Mouse (Mus musculus): ENCODE data around the gene Gss. TPM values are rescaled to one million over a fixed set of nuclear protein-coding genes. Genes with fewer than 3 reads are reported as not detected.

Gene Gss
- polyA plus RNA-seq, 1 experiment = 7.3 TPM

GRCm38 (mm10) chr2:155633121-155633520 is 40.5 kb upstream of the Gss start:
- H3K27ac ChIP-seq (ENCODE audit: control insufficient read depth, insufficient read depth, low read depth, low read length, poor library complexity) = no peak overlapping the region
- H3K4me1 ChIP-seq (ENCODE audit: control insufficient read depth, insufficient read depth, low read length) = no peaks in the 10 kb centered on the region
- WGBS = 93% methylated on average over 19 of the region's 19 CpGs
- no peak overlapping the region for H3K4me3 ChIP-seq (replicated peaks; ENCODE audit: control insufficient read depth, low read depth, low read length)
- TF ChIP-seq CTCF (IDR thresholded peaks at IDR 0.05; ENCODE audit: control insufficient read depth, insufficient read depth, low read length) (no peak), POLR2A (IDR thresholded peaks at IDR 0.05; ENCODE audit: borderline replicate concordance, control insufficient read depth, low read depth, low read length) (no peak)

GRCm38 (mm10) chr2:155632138-155632936 is 39.7 kb upstream of the Gss start:
- 86% methylated on average over 30 of the region's 30 CpGs for WGBS
- TF ChIP-seq POLR2A (IDR thresholded peaks at IDR 0.05; ENCODE audit: borderline replicate concordance, control insufficient read depth, low read depth, low read length) = no peak
- no peak for TF ChIP-seq CTCF (IDR thresholded peaks at IDR 0.05; ENCODE audit: control insufficient read depth, insufficient read depth, low read length)
- Histone ChIP-seq H3K27ac (ENCODE audit: control insufficient read depth, insufficient read depth, low read depth, low read length, poor library complexity) (no peak overlapping the region), H3K4me1 (ENCODE audit: control insufficient read depth, insufficient read depth, low read length) (no peaks in the 10 kb centered on the region), H3K4me3 (replicated peaks; ENCODE audit: control insufficient read depth, low read depth, low read length) (no peak overlapping the region)

GRCm38 (mm10) chr2:155630590-155631416 is 38.2 kb upstream of the Gss start:
- Histone ChIP-seq H3K27ac (ENCODE audit: control insufficient read depth, insufficient read depth, low read depth, low read length, poor library complexity) (no peak overlapping the region; the same call in 1 of the 2 replicates), H3K4me3 (replicated peaks; ENCODE audit: control insufficient read depth, low read depth, low read length) (no peak overlapping the region), H3K4me1 (ENCODE audit: control insufficient read depth, insufficient read depth, low read length) (no peaks in the 10 kb centered on the region)
- TF ChIP-seq POLR2A (IDR thresholded peaks at IDR 0.05; ENCODE audit: borderline replicate concordance, control insufficient read depth, low read depth, low read length) = no peak
- no peak for TF ChIP-seq CTCF (IDR thresholded peaks at IDR 0.05; ENCODE audit: control insufficient read depth, insufficient read depth, low read length)
- 38% methylated on average over 43 of the region's 43 CpGs for WGBS

GRCm38 (mm10) chr2:155630153-155630552 is 37.5 kb upstream of the Gss start:
- H3K4me1 ChIP-seq (ENCODE audit: control insufficient read depth, insufficient read depth, low read length) = no peaks in the 10 kb centered on the region
- no peak for TF ChIP-seq POLR2A (IDR thresholded peaks at IDR 0.05; ENCODE audit: borderline replicate concordance, control insufficient read depth, low read depth, low read length)
- TF ChIP-seq CTCF (IDR thresholded peaks at IDR 0.05; ENCODE audit: control insufficient read depth, insufficient read depth, low read length) = no peak
- WGBS = 27% methylated on average over 20 of the region's 20 CpGs
- no peak overlapping the region for H3K4me3 ChIP-seq (replicated peaks; ENCODE audit: control insufficient read depth, low read depth, low read length)
- no peak overlapping the region for H3K27ac ChIP-seq (ENCODE audit: control insufficient read depth, insufficient read depth, low read depth, low read length, poor library complexity)

GRCm38 (mm10) chr2:155629231-155629661 is 36.6 kb upstream of the Gss start:
- Histone ChIP-seq H3K27ac (ENCODE audit: control insufficient read depth, insufficient read depth, low read depth, low read length, poor library complexity) (no peak overlapping the region; the same call in 1 of the 2 replicates), H3K4me3 (replicated peaks; ENCODE audit: control insufficient read depth, low read depth, low read length) (no peak overlapping the region), H3K4me1 (ENCODE audit: control insufficient read depth, insufficient read depth, low read length) (no peaks in the 10 kb centered on the region)
- TF ChIP-seq CTCF (IDR thresholded peaks at IDR 0.05; ENCODE audit: control insufficient read depth, insufficient read depth, low read length) = no peak
- no peak for TF ChIP-seq POLR2A (IDR thresholded peaks at IDR 0.05; ENCODE audit: borderline replicate concordance, control insufficient read depth, low read depth, low read length)
- under 1% methylated on average over 35 of the region's 35 CpGs for WGBS

GRCm38 (mm10) chr2:155628519-155628918 is 35.9 kb upstream of the Gss start:
- Histone ChIP-seq H3K27ac (ENCODE audit: control insufficient read depth, insufficient read depth, low read depth, low read length, poor library complexity) (no peak overlapping the region), H3K4me3 (replicated peaks; ENCODE audit: control insufficient read depth, low read depth, low read length) (no peak overlapping the region), H3K4me1 (ENCODE audit: control insufficient read depth, insufficient read depth, low read length) (no peaks in the 10 kb centered on the region)
- 87% methylated on average over 13 of the region's 13 CpGs for WGBS
- TF ChIP-seq POLR2A (IDR thresholded peaks at IDR 0.05; ENCODE audit: borderline replicate concordance, control insufficient read depth, low read depth, low read length) = no peak
- TF ChIP-seq CTCF (IDR thresholded peaks at IDR 0.05; ENCODE audit: control insufficient read depth, insufficient read depth, low read length) = no peak

- Histone ChIP-seq H3K27ac (ENCODE audit: control insufficient read depth, insufficient read depth, low read depth, low read length, poor library complexity) (no peak overlapping the region), H3K4me1 (ENCODE audit: control insufficient read depth, insufficient read depth, low read length) (no peaks in the 10 kb centered on the region), H3K4me3 (replicated peaks; ENCODE audit: control insufficient read depth, low read depth, low read length) (no peak overlapping the region)
- TF ChIP-seq POLR2A (IDR thresholded peaks at IDR 0.05; ENCODE audit: borderline replicate concordance, control insufficient read depth, low read depth, low read length) (no peak), CTCF (IDR thresholded peaks at IDR 0.05; ENCODE audit: control insufficient read depth, insufficient read depth, low read length) (no peak)
- 83% methylated on average over 9 of the region's 9 CpGs for WGBS
Observed at GRCm38 (mm10) chr2:155628112-155628511, 35.5 kb upstream of the Gss start.
